Mouse (Mus musculus): Measurements from ENCODE around the gene Ryk.
"Not testable (repeated sequence)": the region's sequence is repeated elsewhere in the genome, so short reads cannot be mapped to it uniquely, and the experiment has no call there.

DNA sequence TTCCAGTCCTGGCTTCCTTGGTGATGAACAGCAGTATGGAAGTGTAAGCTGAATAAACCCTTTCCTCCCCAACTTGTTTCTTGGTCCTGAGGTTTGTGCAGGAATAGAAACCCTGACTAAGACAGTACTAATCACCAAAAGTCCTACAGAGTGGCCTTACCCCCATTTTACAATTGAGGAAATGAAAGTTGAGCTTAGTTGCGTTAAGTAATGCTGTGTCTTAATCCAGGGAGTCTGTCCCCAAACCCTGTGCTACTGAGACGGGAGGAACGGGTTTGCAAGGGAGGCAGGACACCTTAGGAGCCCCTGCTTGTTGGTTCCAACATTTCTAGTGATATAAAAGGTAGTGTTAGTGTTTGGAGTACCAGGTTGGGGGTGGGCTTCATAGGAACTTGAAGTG, 78.9 kb downstream of the Ryk start:
- not testable (repeated sequence) for TF ChIP-seq CTCF (IDR thresholded peaks at IDR 0.05; ENCODE audit: control insufficient read depth, insufficient read depth, low read length); POLR2A (IDR thresholded peaks at IDR 0.05; ENCODE audit: borderline replicate concordance, control insufficient read depth, low read depth, low read length)
